Mouse (Mus musculus): Measurements from ENCODE around the gene Cntn5.

GRCm38 (mm10) chr9:10121350-10122057 lies 783.1 kb downstream of the Cntn5 start:
- TF ChIP-seq POLR2A (IDR thresholded peaks at IDR 0.05; ENCODE audit: borderline replicate concordance, low read depth, low read length), result no peak
- TF ChIP-seq CTCF (IDR thresholded peaks at IDR 0.05; ENCODE audit: low read depth, low read length), result no peak

All from bone marrow macrophage, adult 2 months (primary cell).